Mouse (Mus musculus) heart, postnatal 0 days (tissue): ENCODE measurements around the gene Rnf181. TPM values are rescaled to one million over a fixed set of nuclear protein-coding genes. Genes with fewer than 3 reads are reported as not detected.

ENCODE experiments used
- ATAC-seq: fragments of 200-750 bp; cut with Nextera tagmentation; 2 replicates; pipeline ENCODE4 v1.8.0; 2017; ENCODE audit warnings: low read depth, moderate number of reproducible peaks, moderate library complexity; ENCODE audit not compliant: insufficient read depth
- DNase-seq: peaks from one replicate; pipeline ENCODE4 v3.0.0-alpha.2; 2016; ENCODE audit warnings: low spot score
- H3K27ac ChIP-seq: fragments of 300-500 bp; sonication (generic); 2 replicates; pipeline ENCODE4 v1.5.1; 2014; ENCODE audit warnings: low read depth, mild to moderate bottlenecking
- H3K27me3 ChIP-seq: fragments of 300-500 bp; sonication (generic); 2 replicates; pipeline ENCODE4 v1.6.1; 2014; ENCODE audit warnings: low read length, mixed read lengths; ENCODE audit not compliant: control insufficient read depth, insufficient read depth
- H3K36me3 ChIP-seq: fragments of 300-500 bp; sonication (generic); replicated peaks from 2 replicates; pipeline ENCODE4 v1.6.1; 2014; ENCODE audit warnings: low read length, mixed read lengths; ENCODE audit not compliant: control insufficient read depth, insufficient read depth
- H3K4me1 ChIP-seq: fragments of 300-500 bp; sonication (generic); 2 replicates; pipeline ENCODE4 v1.6.1; 2014; ENCODE audit warnings: antibody characterized with exemption; ENCODE audit not compliant: control insufficient read depth, insufficient read depth
- H3K4me2 ChIP-seq: fragments of 300-500 bp; sonication (generic); 2 replicates; pipeline ENCODE4 v1.6.1; 2014; ENCODE audit warnings: low read depth, mild to moderate bottlenecking, low read length, moderate library complexity
- H3K4me3 ChIP-seq: fragments of 300-500 bp; sonication (generic); 2 replicates; pipeline ENCODE4 v1.5.1; 2014; ENCODE audit warnings: low read depth, low read length
- H3K9ac ChIP-seq: fragments of 300-500 bp; sonication (generic); replicated peaks from 2 replicates; pipeline ENCODE4 v1.6.1; 2014; ENCODE audit warnings: low read depth, low read length, mixed read lengths
- H3K9me3 ChIP-seq: fragments of 300-500 bp; sonication (generic); replicated peaks from 2 replicates; pipeline ENCODE4 v1.6.1; 2016; ENCODE audit warnings: low read length; ENCODE audit not compliant: control insufficient read depth
- CTCF ChIP-seq: IDR thresholded peaks from 2 replicates; pipeline ENCODE4 v1.5.1; 2016; ENCODE audit warnings: antibody characterized with exemption, control low read depth, low read depth
- EP300 ChIP-seq: IDR thresholded peaks from 2 replicates; pipeline ENCODE4 v1.6.1; 2016; ENCODE audit warnings: antibody characterized with exemption, low read depth
- WGBS: fragments of 180-500 bp; shearing (Covaris S2); extraction: QIAGEN DNeasy Blood & Tissue Kit; methylation state at CpG from one replicate; pipeline ENCODE4 v1.1.7; 2014; 5-methylcytosine and 5-hydroxymethylcytosine counted together
- polyA plus RNA-seq: library from polyadenylated mRNA; unstranded; fragments of >200 nt; fragmentation: Nextera tagmentation; extraction: Ambion mirVana; gene quantifications from 2 replicates; pipeline ENCODE4 v1.2.1, GENCODE M21; 2015
- total RNA-seq: library from RNA; depleted of rRNA; stranded (reverse); fragments of >200 nt; gene quantifications from 2 replicates; pipeline ENCODE4 v1.2.3, GENCODE M21; 2014; ENCODE audit warnings: low replicate concordance

Rnf181 gene
- total and polyA plus RNA-seq, 2 experiments from 2014 or later: 53.5 to 74.9 TPM

DNA sequence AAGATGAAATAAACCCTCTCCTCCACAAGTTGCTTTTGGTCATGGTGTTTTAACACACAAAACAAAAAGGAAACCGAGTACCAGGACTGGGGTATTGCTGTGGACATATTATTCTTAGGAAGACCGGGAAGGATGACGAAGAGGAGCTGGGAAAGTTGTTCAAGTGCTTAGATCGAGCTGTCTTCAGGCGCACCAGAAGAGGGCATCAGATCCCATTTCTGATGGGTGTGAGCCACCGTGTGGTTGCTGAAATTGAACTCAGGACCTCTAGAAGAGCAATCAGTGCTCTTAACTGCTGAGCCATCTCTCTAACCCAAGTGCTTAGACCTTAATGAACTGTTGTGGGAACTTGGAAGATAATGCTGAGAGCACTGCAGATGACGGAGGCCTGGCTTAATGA, 2.7 kb downstream of the Rnf181 start:
- no peak for DNase-seq
- Histone ChIP-seq H3K9me3 (no peaks in the 10 kb centered on the region), H3K36me3 (peaks cover 15% of the 10 kb centered on the region), H3K9ac (no peak overlapping the region), H3K4me1 (peaks cover 9% of the 10 kb centered on the region), H3K4me3 (no peak overlapping the region), H3K4me2 (no peak overlapping the region), H3K27me3 (no peaks in the 10 kb centered on the region), H3K27ac (no peak overlapping the region)
- whole genome bisulfite sequencing: 36% methylated on average over 7 of the region's 7 CpGs
- TF ChIP-seq EP300: no peak
- peak; percentile 27 for TF ChIP-seq CTCF
- ATAC-seq: no peak

DNA sequence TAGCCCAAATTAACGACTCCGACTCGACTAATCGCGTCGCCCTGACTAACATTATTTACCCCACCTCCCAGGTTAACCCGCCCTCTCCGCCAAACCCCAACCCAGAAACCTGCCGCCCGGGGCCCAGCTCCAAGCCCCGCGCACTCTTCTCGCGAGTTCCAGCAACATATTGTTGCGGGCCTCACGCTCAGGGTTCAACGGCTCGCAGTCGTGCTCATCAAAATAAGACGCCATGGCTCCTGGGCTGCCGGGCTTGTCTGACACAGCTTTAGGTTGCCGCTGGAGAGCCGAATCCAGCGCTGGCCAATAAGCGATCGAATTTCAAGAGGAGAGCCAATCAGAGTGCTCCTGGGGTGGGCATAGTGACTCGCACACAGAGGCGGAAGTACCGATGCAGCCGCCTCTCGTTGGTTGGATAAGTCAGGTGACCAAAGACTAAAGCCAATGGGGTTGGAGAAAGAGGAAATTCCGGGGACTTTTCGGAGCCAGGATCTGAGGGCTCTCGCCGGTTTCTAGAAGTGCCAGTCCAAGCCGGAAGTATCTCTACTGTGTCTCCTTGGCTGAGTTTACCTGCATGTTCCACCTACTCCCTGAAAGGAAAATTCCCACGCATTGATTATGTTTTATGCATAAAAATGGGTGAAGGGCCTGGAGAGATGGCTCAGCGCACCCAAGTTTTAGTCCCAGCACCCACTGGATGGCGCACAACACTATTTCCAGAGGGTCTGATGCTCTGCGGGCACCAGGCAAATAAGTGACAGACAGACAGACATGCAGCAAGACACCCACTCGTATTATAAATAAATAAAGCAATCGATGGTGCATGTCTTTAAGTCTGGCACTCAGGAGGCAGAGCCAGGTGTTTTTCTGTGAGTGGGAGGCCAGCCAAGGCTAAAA, 4.4 kb downstream of the Rnf181 start:
- Histone ChIP-seq H3K9ac (peak overlapping the region; percentile 70), H3K36me3 (peaks cover 21% of the 10 kb centered on the region), H3K4me3 (peak overlapping the region; percentile 73), H3K9me3 (no peaks in the 10 kb centered on the region), H3K27me3 (no peaks in the 10 kb centered on the region), H3K27ac (peak overlapping the region; percentile 77), H3K4me2 (peak overlapping the region; percentile 85), H3K4me1 (peaks cover 9% of the 10 kb centered on the region)
- ATAC-seq (peak; percentile 99), DNase-seq (peak; percentile 98)
- peak; percentile 87 for TF ChIP-seq EP300
- peak; percentile 41 for TF ChIP-seq CTCF
- WGBS: under 1% methylated on average over 42 of the region's 42 CpGs

DNA sequence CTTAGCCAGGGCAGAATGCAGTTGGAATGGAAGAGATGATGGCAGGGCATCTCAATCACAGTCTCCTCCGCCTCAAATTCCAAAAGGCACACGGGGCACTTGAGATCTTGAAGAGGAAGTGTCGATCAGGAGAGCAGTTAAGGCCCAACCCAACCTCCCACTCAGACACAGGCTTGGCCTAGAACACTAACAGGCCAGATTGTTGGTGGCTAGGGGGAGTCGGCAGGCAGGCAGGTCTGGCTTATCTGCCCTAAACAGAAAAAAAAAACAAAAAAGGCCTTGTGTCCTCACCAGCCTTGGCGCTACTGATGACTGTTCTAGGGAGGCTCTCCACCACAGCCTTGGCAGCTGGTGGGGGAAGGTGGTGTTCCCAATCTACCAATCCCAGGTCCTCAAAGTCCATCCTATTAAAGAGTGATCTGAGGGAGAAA, 5.6 kb downstream of the Rnf181 start:
- H3K9me3 ChIP-seq: no peaks in the 10 kb centered on the region
- H3K4me3 ChIP-seq: peak overlapping the region; percentile 73
- 20% methylated on average over 5 of the region's 5 CpGs for WGBS
- no peak for ATAC-seq
- peaks cover 21% of the 10 kb centered on the region for H3K36me3 ChIP-seq
- peak overlapping the region; percentile 85 for H3K4me2 ChIP-seq
- no peaks in the 10 kb centered on the region for H3K27me3 ChIP-seq
- TF ChIP-seq EP300: no peak
- no peak for TF ChIP-seq CTCF
- H3K27ac ChIP-seq: no peak overlapping the region
- H3K9ac ChIP-seq: peak overlapping the region; percentile 70
- H3K4me1 ChIP-seq: peaks cover 12% of the 10 kb centered on the region
- DNase-seq: no peak

GRCm38 (mm10) chr6:72360599-72360935, 6.2 kb downstream of the Rnf181 start:
- DNase-seq: no peak
- TF ChIP-seq CTCF (no peak), EP300 (no peak)
- no peak overlapping the region for H3K4me3 ChIP-seq
- no peaks in the 10 kb centered on the region for H3K9me3 ChIP-seq
- peaks cover 21% of the 10 kb centered on the region for H3K36me3 ChIP-seq
- no peak overlapping the region for H3K27ac ChIP-seq
- no peak for ATAC-seq
- WGBS: 65% methylated on average over 7 of the region's 7 CpGs
- H3K27me3 ChIP-seq: no peaks in the 10 kb centered on the region
- H3K4me1 ChIP-seq: peaks cover 14% of the 10 kb centered on the region
- no peak overlapping the region for H3K4me2 ChIP-seq
- no peak overlapping the region for H3K9ac ChIP-seq

DNA sequence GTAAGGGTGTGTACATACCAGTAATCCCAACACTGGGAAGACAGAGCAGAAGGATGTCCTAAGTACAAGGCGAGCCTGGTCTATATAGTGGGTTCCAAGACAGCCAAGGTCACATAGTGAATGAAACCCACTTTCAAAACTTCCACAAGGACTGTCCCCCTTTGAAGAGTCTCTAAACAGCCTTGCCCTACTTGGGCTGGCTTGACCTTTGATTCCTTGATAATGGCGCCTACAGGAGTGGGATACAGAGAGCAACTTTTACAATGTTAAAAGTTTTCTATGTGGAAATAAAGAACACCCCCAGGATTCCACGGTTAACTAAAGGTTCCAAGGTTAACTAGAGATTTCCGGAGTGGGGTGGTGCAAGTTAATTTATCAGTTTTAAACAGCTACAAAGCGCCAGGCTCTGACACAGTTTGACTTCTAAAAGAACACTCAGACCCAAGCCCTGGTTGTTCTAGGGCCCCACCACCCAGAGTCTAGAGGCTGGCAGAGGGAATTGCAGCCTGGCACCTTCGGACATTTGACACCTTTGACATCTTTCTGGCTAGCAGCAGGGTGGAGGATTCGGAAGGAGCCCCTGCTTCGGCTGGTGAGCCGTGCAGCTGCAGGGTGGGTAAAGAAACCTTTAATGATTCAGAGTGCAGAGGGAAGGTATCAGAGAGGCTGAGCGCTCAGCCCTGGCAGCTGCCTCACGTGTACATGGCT, 6.7 kb downstream of the Rnf181 start:
- Histone ChIP-seq H3K4me3 (no peak overlapping the region), H3K36me3 (peaks cover 21% of the 10 kb centered on the region), H3K9ac (no peak overlapping the region), H3K9me3 (no peaks in the 10 kb centered on the region), H3K4me1 (peaks cover 14% of the 10 kb centered on the region), H3K27me3 (no peaks in the 10 kb centered on the region), H3K27ac (no peak overlapping the region), H3K4me2 (no peak overlapping the region)
- TF ChIP-seq EP300 (no peak), CTCF (no peak)
- ATAC-seq: no peak
- 80% methylated on average over 11 of the region's 11 CpGs for WGBS
- DNase-seq: no peak
